Mouse (Mus musculus) Muller cell, postnatal 12 days (primary cell): ENCODE measurements around the gene Dpy30.

Source experiments
- DNase-seq: peaks from one replicate; pipeline ENCODE4 v3.0.0-alpha.2; 2015; ENCODE audit errors: inconsistent ontology term

Dpy30 gene

DNA sequence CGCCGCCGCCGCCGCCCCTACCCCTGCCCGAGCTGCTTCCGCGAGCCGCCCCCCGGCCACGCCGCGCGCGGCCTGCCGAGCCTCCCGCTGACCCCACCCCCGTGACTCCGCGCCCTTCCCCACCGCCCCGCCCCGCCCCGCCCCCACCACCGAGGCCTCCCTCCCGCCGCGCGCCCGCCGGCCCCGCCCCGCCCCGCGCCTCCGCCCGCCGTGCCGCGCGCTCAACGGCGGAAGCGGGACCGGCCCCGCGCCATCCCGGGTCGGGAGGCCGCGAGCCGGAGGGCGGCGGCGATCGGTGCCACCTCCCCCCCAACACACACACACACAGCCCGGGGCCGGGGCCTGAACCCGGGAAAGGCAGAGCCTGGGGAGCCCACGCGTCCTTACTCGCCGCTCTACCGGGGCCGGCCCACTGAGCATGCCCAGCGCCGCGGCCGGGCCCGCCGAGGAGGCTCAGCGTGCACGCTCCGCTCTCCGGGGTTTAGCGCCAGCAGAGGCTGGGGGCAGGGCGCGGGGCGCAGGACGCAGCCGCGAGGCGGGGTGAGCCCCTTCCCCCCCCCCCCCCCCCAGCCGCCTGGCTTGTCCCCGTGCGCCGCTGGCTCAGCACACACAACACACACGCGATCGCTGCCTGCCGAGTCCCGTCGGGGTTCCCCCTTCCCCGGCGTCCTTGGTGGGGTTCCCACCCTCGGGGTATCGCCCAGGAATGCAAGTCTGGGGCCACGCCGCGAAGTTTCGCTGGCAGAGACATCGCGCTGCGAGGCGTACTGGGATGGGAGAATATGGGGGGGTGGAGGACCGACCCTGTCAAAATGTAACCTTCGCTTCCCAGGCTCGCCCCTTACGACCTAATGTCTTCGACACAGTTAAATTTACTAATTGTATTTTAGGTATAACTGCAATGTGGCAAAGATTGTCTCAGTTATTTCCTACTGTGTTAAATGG lies 28.4 kb downstream of the Dpy30 start, which contains the start of gene Memo1:
Gene Memo1, minus strand, starts transcription at position 496 of the 945 bp plus-strand sequence.
- peak; percentile 91 for DNase-seq

DNA sequence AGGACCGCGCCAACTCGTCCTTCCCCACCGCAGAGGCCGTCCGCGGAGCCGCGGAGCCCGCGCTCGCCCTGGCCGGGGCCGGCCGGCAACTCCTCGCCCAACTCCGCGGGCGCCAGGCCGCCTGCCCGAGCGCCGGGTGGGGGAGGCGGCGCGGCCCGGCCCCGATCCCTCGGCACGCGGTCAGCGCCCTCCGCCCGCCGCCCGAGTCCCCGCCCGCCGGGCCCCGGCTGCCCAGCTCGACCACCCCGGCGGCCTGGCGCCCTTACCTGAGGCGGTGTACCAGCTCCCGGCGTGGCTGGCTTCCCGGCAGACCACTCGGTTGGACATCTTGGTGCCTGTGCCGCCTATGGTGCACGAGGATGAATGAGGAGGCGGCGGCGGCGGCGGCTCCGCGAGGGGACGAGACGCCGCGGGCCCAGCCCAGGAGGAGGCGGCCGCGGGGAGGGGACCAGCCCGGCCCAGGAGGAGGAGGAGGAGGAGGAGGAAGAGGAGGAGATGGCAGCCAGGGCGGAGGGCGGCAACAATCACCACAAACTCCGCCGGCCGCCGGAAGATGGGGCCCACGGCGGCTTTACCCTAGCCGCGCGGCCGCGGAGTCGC lies 29.2 kb downstream of the Dpy30 start:
- peak; percentile 94 for DNase-seq

DNA sequence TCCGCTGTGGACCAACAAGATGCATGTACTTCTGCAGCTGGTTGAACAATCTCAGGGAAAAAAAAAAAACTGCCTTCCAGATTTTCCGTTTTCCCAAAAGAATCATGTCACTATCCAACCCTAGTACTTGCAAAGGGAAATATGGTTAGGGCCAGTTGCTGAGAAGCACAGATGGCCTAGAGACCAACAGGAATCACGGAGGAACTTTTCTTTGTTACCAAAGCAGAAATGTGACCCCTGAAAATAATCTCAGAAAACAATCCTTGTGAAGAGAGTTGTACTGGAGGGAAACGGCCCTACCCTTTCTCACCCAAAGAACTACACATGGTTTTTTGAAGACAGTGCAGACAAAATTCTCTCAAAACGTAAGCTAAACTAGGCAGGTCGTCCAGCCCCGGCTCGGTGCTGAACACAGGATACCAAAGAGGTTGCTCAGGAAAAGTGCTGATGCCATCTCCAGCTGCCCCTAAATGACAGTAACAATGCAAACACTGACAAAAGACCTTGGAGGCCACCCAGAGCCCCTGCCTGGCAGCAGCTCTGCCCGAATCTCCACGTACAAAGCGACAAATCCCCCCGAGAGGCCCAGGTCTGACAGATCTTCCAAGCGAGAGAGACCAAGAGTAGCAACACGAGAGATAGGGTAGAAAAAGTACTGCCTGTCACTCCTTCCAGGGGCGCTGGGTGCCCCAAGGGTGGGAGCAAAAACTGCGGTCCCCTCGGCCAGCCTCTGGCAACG lies 29.9 kb downstream of the Dpy30 start:
- peak; percentile 46 for DNase-seq

DNA sequence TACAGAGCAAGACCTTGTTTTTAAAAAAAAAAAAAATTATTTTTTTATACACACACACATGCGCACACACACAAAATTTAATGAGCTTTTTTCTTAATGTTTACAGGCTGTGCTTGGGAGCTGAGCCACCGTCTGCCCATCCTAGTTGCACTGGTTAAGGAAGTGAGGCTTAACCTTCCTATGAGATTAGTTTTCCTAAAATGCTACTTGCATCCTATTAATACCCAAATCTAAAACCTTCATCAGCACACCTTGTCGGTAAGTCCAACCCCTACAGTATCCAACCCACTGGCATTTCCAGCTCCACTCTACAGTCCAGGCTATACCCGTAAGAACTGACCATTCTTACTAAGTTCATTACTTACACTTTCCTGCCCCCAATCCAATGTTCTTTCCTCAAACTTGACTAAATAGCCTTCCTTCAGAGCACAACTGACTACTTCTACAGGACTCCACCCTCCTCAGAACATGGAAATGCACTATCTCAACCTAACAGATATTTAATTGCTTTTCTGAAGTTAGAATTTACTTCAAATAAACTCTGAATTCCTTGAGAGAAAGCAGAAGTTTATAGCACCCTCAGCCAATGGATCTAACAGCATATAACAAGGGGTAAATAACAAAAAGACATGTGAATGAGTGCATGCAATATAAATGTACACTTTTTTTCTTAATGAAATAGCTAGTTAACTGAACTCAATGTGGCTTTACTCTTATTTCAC lies 31.9 kb downstream of the Dpy30 start:
- no peak for DNase-seq

DNA sequence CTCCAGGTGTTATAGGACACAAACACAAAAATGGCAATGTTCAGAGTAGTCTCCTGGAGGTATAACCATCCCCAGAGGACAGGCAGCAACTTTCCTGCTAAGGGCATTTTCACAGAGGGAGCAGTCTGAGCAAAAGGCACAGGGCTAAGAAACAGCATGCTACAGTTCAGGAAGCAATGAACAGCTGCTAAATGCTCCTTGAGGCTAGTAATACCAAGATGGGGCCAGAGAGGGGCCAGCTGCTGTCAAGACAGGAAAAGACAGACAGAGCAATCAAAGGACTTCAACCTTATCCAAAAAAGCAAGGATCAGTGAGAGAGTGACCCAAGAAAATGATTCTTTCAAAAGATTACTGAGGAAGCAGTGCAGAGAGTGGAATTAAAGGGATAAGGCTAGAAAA lies 32.9 kb downstream of the Dpy30 start:
- no peak for DNase-seq

DNA sequence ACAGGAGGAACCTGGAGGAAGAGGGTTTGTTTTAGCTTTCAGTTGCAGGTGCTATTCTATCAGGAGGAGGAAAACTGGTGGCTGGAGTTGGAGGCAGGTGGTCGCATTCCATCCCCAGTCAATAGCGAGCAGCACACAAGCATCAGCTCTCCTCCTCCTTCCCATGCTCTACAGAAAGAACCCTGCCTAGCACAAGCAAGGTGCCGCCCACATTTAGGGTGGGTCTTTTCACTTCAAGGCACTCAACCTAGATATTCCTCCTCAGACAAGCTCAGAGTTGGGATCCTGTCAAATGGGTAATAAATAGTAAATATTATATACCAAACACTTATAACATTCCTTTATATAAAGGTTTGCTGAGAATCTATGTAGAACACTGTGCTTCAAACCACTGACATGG lies 33.5 kb downstream of the Dpy30 start:
- no peak for DNase-seq

DNA sequence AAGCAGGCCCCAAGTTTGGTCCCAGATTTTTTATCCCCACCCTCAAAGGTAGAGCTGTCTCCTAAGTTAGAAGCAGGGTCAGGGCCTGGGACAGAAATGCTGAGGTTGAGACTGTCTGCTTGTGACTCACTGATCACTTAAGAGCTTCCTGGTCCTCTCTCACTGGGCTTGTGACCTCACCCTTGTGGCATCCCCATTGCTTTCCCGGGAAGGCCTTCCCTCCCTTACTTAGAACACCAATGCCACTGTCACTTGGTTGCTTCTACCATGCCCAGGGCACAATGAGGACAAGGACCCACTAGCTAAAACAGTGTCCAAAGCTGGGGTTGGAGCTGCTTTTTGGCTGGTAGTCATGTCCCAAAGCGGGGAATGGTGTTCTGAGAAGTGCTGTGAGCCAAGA lies 35.1 kb downstream of the Dpy30 start:
- DNase-seq = peak; percentile 75

DNA sequence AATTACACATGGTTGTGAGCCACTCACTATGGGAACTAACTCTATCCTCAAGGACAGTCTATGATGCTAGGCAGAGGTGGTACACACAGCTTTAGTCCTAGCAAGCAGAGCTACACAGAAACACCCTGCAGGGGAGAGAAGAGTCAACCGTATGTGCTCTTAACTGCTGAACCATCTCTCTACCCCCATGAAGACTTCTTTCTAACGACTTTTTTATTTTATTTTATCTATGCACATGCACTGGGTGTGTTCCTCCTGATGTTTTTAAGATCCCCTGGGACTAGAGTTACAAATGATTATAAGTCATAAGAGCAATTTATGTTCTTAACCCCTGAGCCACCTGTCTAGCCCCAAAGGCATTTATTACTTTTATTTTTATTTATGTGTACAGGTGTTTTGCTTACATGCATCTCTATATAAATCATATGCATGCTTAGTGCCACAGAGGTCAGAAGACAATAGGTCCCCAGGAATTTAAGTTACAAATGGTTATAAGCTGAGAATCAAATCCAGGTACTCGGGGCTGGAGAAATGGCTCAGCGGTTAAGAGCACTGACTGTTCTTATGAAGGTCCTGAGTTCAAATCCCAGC lies 37.5 kb downstream of the Dpy30 start:
- no peak for DNase-seq

DNA sequence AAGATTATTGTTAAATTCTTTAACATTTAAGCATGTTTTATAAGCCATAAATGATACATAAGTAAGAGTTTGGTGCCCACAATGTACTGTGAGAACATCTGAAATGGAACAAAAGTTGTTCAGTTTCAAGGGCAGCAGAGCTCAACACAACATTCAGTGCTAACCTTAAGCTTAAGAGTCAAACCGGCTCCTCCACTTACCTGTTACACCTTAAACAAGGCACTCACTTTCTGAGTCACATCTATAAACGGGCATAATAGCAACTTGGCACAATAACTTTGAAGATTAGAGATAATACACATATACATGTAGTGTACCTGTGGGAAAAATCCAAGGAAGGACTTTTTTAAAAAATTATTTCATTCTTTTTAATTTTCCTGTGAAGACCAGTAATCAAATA lies 38.0 kb downstream of the Dpy30 start:
- DNase-seq = no peak

DNA sequence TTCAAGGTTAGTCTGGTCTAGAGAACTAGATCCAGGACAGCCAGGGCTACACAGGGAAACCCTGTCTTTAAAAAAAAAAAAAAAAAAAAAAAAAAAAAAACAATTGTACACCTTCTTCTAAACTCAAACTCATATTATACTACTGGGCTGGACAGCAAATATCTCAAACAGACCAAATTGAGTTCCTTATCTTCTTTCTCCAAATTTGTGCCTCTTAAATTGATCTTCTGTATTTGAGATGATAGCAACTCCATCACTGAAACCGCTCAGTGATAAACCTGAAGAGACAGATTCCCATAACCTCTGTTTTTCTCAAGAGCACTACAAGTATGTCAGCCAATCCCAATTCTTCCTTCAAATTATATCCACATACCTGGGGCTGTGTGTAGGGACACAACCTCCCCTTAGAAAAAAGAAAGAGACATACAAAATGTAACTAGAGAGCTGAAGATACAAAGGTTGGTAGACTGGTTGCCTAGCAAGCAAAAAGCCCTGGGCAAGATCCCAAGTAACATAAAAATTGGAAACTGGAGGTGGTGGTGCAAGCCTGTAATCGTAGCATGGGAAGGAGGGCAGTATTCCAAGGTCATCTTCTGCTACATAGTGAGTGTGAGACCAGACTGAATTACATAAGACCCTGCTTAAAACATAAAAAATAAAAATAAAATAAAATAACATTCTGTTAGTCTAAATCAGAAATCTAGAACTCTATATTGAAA lies 39.2 kb downstream of the Dpy30 start:
- DNase-seq = no peak

DNA sequence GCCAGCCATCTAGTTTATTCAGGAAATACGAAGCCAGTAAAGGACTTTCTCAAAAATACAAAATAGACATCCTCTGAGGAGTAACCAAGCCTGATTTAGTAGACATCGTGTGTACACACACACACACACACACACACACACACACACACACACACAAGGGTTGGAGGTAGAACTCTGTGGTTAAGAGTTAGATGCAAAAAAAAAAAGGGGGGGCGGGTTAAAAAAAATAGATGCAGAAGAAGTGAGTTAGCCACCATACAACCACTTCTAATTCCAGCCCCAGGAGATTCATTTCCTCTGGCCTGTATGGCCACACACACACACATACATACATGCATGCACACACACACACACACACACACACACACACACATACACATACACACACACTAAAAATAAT lies 41.7 kb downstream of the Dpy30 start:
- DNase-seq = no peak

DNA sequence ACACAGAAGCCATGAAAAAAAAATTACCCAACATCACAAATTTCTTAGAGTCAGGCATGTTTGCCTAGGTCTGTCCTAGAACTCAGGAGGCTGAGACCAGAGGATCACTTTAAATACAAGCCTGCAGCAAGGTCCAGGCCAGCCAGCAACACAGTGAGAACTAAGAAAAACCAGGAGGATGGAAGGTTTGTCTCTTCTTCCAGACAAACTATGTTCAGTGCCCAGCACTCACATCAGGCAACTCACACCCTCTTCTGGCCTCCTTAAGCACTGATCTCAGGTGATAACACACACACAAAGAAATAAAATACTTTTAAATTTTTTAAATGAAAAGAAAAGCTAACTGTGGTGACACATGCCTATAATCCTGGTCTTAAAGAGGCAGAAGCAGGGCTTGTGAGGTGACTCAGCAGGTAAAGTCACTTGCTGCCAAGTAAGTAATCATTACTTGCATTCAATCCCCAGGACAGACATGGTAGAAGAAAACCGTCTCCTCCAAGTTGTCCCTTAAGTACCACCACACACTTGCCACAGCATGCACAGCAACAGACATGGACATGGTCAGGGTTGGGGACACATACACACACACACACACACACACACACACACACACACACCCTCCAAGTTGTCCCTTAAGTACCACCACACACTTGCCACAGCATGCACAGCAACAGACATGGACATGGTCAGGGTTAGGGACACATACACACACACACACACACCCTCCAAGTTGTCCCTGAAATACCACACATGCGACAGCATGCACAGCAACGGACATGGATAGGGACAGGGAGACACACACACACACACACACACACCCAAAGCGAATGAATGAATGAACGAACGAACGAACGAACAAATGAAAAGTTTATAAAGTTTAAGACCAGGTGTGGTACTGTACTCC lies 44.5 kb downstream of the Dpy30 start:
- DNase-seq = no peak

DNA sequence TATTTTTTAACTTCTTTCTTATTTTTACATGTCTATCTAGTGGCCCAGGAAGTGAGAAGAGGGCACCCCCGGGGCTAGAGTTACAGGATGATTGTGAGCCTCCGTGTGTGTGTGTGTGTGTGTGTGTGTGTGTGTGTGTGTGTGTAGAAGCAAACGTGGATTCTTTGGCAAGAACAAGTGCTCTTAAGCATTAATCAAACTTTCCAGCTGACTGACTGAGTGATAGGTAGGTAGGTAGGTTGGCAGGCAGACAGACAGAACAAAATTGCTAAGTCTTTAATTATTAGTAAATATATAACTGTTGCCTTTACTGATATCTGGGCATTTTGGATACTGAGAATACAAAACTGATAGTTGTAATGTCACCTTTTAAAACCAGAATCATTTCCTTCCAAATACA lies 49.3 kb downstream of the Dpy30 start:
- no peak for DNase-seq

DNA sequence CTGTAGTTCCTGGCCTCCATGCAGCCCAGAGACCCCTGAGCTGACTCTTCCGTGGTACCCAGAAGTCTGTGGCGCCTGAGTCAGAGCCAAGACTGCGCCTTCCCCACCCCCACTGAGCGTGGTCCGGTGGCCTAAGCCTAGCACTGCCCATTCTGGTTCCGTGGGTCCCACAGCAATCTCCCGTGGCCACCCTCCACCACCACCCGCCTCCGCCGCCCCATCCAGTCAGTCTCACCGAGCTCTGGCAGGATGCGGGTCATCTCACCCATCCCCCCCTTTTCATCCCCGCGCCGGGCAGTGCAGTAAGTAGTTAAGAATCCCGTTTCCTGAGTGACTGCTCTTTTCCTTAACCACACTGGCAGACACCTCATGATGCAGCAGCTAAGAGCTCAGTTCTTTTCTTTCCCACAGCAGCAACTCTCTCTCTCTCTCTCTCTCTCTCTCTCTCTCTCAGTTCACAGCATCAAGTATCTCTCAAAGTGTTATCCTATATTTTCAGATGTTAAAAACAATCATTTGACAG lies 51.0 kb downstream of the Dpy30 start:
- DNase-seq = no peak

DNA sequence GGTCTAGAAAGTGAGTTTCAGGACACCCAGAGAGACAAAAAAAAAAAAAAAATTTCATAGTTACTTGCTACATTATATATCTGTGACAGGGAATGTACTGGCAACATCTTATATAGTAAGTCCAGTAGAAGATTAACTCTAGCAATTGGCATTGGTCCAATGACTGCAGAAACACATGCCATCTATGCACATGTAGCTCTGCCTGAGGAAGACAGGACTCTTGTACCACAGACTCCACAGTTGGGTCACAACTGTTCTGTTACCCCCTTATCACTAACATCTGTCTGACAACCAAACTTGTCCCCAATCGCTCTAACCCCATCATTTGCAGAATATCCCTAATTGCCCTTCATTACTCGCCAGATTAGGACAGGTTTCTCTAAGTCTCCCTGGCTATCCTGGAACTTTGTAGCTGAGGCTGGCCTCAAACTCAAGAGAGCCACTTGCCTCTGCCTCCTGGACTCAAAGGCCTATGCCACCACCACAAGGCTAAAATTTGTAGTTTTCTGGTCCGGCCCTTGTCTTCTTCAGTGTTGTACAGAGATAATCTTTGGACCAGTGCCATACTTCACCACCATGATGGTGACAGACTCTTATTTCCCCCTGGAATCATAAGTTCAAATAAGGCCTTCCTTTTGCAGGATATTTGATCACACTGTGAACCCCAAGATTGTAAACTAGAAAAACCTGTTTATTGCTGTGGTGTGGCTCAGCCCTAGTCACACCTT lies 52.0 kb downstream of the Dpy30 start:
- no peak for DNase-seq

DNA sequence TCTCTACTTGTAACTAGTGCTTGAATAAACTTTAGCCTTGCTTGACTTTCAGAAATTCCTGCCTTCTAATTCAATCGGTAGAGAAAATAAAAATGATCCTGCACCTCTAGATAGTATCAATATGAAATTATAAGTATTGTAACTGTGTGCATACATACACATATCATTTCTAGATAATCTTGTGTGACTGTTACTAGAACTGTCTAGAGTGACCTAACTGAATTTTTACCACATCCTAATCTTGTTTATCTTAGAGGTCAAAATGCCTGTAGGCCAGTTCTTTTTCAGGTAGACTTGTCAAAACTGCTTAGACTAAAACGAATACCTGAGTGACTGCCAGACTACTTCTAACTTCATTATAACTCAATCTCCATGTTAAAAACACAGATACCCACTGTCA lies 53.5 kb downstream of the Dpy30 start:
- DNase-seq = no peak

DNA sequence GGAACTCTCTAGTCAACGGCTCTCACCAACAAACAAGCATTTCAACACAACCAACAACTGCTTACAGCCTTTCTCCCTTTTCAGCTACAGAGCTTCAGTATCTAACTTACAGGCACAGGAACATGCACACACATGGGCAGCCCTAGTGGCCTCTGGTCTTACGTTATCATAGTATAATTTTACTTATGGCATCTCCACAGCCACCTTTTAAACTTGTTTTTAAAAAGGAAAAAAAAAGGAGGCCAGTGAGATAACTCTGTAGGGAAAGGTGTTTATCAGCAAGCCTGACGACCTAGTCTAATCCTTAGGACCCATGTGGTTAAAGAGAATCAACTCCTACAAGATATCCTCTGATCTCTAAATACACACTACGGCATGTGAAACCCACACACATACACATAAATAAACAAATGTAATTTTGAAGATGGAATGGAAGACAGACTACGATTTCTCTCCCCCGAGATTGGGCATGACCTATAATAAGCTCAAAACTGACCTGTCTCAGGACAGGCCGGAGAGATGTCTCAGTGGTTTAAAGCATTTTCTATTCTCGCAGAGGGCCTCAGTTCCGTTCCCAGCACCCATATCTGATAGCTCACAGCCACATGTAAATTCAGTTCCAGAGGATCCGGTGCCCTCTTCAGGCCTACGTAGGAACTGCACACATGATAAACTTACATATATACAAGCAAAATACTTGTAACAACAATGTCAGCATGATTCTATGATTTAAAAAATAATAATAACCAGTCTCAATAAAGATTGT lies 56.1 kb downstream of the Dpy30 start:
- DNase-seq = no peak

DNA sequence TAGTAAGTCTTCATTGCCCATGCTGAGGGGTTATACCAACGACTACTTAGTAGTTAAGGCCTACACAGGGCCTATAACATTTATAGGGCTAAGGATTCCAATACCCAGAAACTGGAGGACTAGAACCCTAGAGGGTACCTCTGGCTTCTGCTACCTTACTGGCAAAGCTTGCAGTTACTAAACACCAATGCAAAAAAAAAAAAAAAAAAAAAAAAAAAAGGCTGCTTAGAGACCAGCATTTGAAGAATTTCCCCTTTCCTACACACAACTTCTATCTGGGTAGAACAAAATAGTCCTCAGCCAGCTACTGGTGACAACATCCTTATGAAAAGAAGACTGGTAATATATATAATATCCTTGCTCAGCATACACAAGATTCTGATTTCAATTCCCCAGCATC lies 58.1 kb downstream of the Dpy30 start:
- no peak for DNase-seq
